Mouse (Mus musculus): ENCODE data around the gene Sugp1. TPM values are rescaled to one million over a fixed set of nuclear protein-coding genes. Genes with fewer than 3 reads are reported as not detected.

Sugp1 gene
- polyA plus RNA-seq, 1 experiment from 2014 or later = 48.7 TPM

GRCm38 (mm10) chr8:70089296-70089960, 46.8 kb downstream of the Sugp1 start:
- H3K9me3 ChIP-seq (replicated peaks) = no peaks in the 10 kb centered on the region
- no peak overlapping the region for H3K4me3 ChIP-seq (replicated peaks)
- WGBS = 64% methylated on average over 9 of the region's 9 CpGs
- peaks cover 15% of the 10 kb centered on the region for H3K4me1 ChIP-seq
- H3K27me3 ChIP-seq = peaks cover 83% of the 10 kb centered on the region
- no peak overlapping the region for H3K27ac ChIP-seq
- no peak overlapping the region for H3K4me2 ChIP-seq
- H3K9ac ChIP-seq = no peak overlapping the region
- no peak for ATAC-seq (replicated peaks; ENCODE audit: low FRiP score)
- H3K36me3 ChIP-seq = no peaks in the 10 kb centered on the region

GRCm38 (mm10) chr8:70092786-70093185, 50.2 kb downstream of the Sugp1 start:
- no peaks in the 10 kb centered on the region for H3K36me3 ChIP-seq
- 51% methylated on average over 8 of the region's 8 CpGs for WGBS
- no peak for ATAC-seq (replicated peaks; ENCODE audit: low FRiP score)
- H3K9me3 ChIP-seq (replicated peaks) = no peaks in the 10 kb centered on the region; the same call in 1 of the 2 replicates
- H3K4me2 ChIP-seq = no peak overlapping the region
- H3K27me3 ChIP-seq = peaks cover 49% of the 10 kb centered on the region
- H3K4me3 ChIP-seq (replicated peaks) = no peak overlapping the region
- H3K4me1 ChIP-seq = peaks cover 6% of the 10 kb centered on the region
- no peak overlapping the region for H3K9ac ChIP-seq
- no peak overlapping the region for H3K27ac ChIP-seq

GRCm38 (mm10) chr8:70099276-70099675, 56.7 kb downstream of the Sugp1 start:
- WGBS = 71% methylated on average over 8 of the region's 8 CpGs
- no peak for ATAC-seq (replicated peaks; ENCODE audit: low FRiP score)
- no peaks in the 10 kb centered on the region; the same call in 1 of the 2 replicates for H3K9me3 ChIP-seq (replicated peaks)
- no peak overlapping the region for H3K4me2 ChIP-seq
- 0 out of 2 replicates have a peak, but pooled peaks cover 3% of the 10 kb centered on the region for H3K27me3 ChIP-seq
- no peak overlapping the region for H3K9ac ChIP-seq
- no peaks in the 10 kb centered on the region for H3K36me3 ChIP-seq
- no peaks in the 10 kb centered on the region for H3K4me1 ChIP-seq
- H3K27ac ChIP-seq = no peak overlapping the region
- H3K4me3 ChIP-seq (replicated peaks) = no peak overlapping the region

- no peaks in the 10 kb centered on the region; the same call in 1 of the 2 replicates for H3K9me3 ChIP-seq (replicated peaks)
- H3K36me3 ChIP-seq = no peaks in the 10 kb centered on the region
- no peak overlapping the region for H3K9ac ChIP-seq
- H3K4me1 ChIP-seq = no peaks in the 10 kb centered on the region
- no peak overlapping the region for H3K4me3 ChIP-seq (replicated peaks)
- 82% methylated on average over 8 of the region's 8 CpGs for WGBS
- no peak overlapping the region for H3K4me2 ChIP-seq
- no peak for ATAC-seq (replicated peaks; ENCODE audit: low FRiP score)
- 0 out of 2 replicates have a peak, but pooled peaks cover 3% of the 10 kb centered on the region for H3K27me3 ChIP-seq
- no peak overlapping the region for H3K27ac ChIP-seq
Observed at GRCm38 (mm10) chr8:70100241-70100640, 57.6 kb downstream of the Sugp1 start.

GRCm38 (mm10) chr8:70104506-70104905, 61.9 kb downstream of the Sugp1 start:
- WGBS = 15% methylated on average over 6 of the region's 6 CpGs
- no peak for ATAC-seq (replicated peaks; ENCODE audit: low FRiP score)
- Histone ChIP-seq H3K4me3 (replicated peaks) (no peak overlapping the region), H3K4me2 (no peak overlapping the region), H3K9me3 (replicated peaks) (no peaks in the 10 kb centered on the region), H3K4me1 (no peaks in the 10 kb centered on the region), H3K9ac (no peak overlapping the region), H3K36me3 (no peaks in the 10 kb centered on the region), H3K27me3 (peaks cover 16% of the 10 kb centered on the region), H3K27ac (no peak overlapping the region)

- Histone ChIP-seq H3K27ac (no peak overlapping the region), H3K9ac (no peak overlapping the region), H3K36me3 (no peaks in the 10 kb centered on the region), H3K27me3 (peaks cover 20% of the 10 kb centered on the region), H3K4me3 (replicated peaks) (no peak overlapping the region), H3K4me1 (no peaks in the 10 kb centered on the region), H3K4me2 (no peak overlapping the region), H3K9me3 (replicated peaks) (no peaks in the 10 kb centered on the region)
- ATAC-seq (replicated peaks; ENCODE audit: low FRiP score) = no peak
- WGBS = 77% methylated on average over 7 of the region's 7 CpGs
Observed at GRCm38 (mm10) chr8:70104922-70105321, 62.3 kb downstream of the Sugp1 start.

GRCm38 (mm10) chr8:70110451-70110850, 67.8 kb downstream of the Sugp1 start:
- H3K4me2 ChIP-seq = no peak overlapping the region
- H3K4me1 ChIP-seq = peaks cover 12% of the 10 kb centered on the region
- no peak overlapping the region for H3K4me3 ChIP-seq (replicated peaks)
- ATAC-seq (replicated peaks; ENCODE audit: low FRiP score) = no peak
- H3K27ac ChIP-seq = no peak overlapping the region
- WGBS = 73% methylated on average over 2 of the region's 2 CpGs
- H3K9me3 ChIP-seq (replicated peaks) = no peaks in the 10 kb centered on the region
- H3K27me3 ChIP-seq = peaks cover 76% of the 10 kb centered on the region
- H3K36me3 ChIP-seq = no peaks in the 10 kb centered on the region
- no peak overlapping the region for H3K9ac ChIP-seq

- no peak overlapping the region for H3K9ac ChIP-seq
- H3K4me3 ChIP-seq (replicated peaks) = peak overlapping the region; percentile 8
- H3K36me3 ChIP-seq = no peaks in the 10 kb centered on the region
- 0 out of 2 replicates have a peak overlapping the region, but pooled peaks have one; percentile 16 for H3K4me2 ChIP-seq
- ATAC-seq (replicated peaks; ENCODE audit: low FRiP score) = no peak
- H3K4me1 ChIP-seq = peaks cover 12% of the 10 kb centered on the region
- 46% methylated on average over 23 of the region's 23 CpGs for WGBS
- no peak overlapping the region for H3K27ac ChIP-seq
- no peaks in the 10 kb centered on the region for H3K9me3 ChIP-seq (replicated peaks)
- peaks cover 82% of the 10 kb centered on the region for H3K27me3 ChIP-seq
Observed at GRCm38 (mm10) chr8:70111192-70111795, 68.7 kb downstream of the Sugp1 start.

- no peaks in the 10 kb centered on the region for H3K9me3 ChIP-seq (replicated peaks)
- no peak for ATAC-seq (replicated peaks; ENCODE audit: low FRiP score)
- peak overlapping the region; percentile 16; the same call in 1 of the 2 replicates for H3K4me2 ChIP-seq
- 8% methylated on average over 43 of the region's 43 CpGs for WGBS
- no peak overlapping the region for H3K27ac ChIP-seq
- H3K36me3 ChIP-seq = no peaks in the 10 kb centered on the region
- no peak overlapping the region for H3K9ac ChIP-seq
- peaks cover 12% of the 10 kb centered on the region for H3K4me1 ChIP-seq
- H3K27me3 ChIP-seq = peaks cover 91% of the 10 kb centered on the region
- no peak overlapping the region; the same call in 1 of the 2 replicates for H3K4me3 ChIP-seq (replicated peaks)
Observed at GRCm38 (mm10) chr8:70112401-70113016, 69.9 kb downstream of the Sugp1 start.

GRCm38 (mm10) chr8:70114488-70114887, 71.9 kb downstream of the Sugp1 start:
- Histone ChIP-seq H3K4me3 (replicated peaks) (no peak overlapping the region), H3K27ac (no peak overlapping the region)
- 20% methylated on average over 6 of the region's 6 CpGs for WGBS

GRCm38 (mm10) chr8:70114892-70115291, 72.3 kb downstream of the Sugp1 start:
- H3K9ac ChIP-seq = no peak overlapping the region
- peaks cover 100% of the 10 kb centered on the region for H3K27me3 ChIP-seq
- H3K9me3 ChIP-seq (replicated peaks) = no peaks in the 10 kb centered on the region
- H3K4me1 ChIP-seq = peaks cover 12% of the 10 kb centered on the region
- WGBS = 69% methylated on average over 13 of the region's 13 CpGs
- no peak for ATAC-seq (replicated peaks; ENCODE audit: low FRiP score)
- no peak overlapping the region for H3K27ac ChIP-seq
- no peaks in the 10 kb centered on the region for H3K36me3 ChIP-seq
- H3K4me3 ChIP-seq (replicated peaks) = no peak overlapping the region
- no peak overlapping the region for H3K4me2 ChIP-seq

More at GRCm38 (mm10) chr8:70114488-70114887, 71.9 kb downstream of the Sugp1 start:
- H3K4me1 ChIP-seq = peaks cover 12% of the 10 kb centered on the region
- no peak for ATAC-seq (replicated peaks; ENCODE audit: low FRiP score)
- no peak overlapping the region for H3K9ac ChIP-seq
- H3K27me3 ChIP-seq = peaks cover 100% of the 10 kb centered on the region
- H3K4me2 ChIP-seq = no peak overlapping the region
- H3K9me3 ChIP-seq (replicated peaks) = no peaks in the 10 kb centered on the region
- no peaks in the 10 kb centered on the region for H3K36me3 ChIP-seq

GRCm38 (mm10) chr8:70117611-70118010, 75.0 kb downstream of the Sugp1 start:
- Histone ChIP-seq H3K27me3 (peaks cover 92% of the 10 kb centered on the region), H3K36me3 (no peaks in the 10 kb centered on the region), H3K9ac (no peak overlapping the region), H3K4me1 (peaks cover 7% of the 10 kb centered on the region), H3K4me2 (no peak overlapping the region), H3K4me3 (replicated peaks) (no peak overlapping the region), H3K27ac (no peak overlapping the region), H3K9me3 (replicated peaks) (no peaks in the 10 kb centered on the region)
- no peak for ATAC-seq (replicated peaks; ENCODE audit: low FRiP score)
- WGBS = 5% methylated on average over 9 of the region's 9 CpGs

Measured in kidney, embryonic 15.5 days (tissue).